Mouse (Mus musculus) small intestine, adult 2 months (tissue): ENCODE data around the gene Ribc2.

Experiments used
- CTCF ChIP-seq: fragments of 200-500 bp; IDR thresholded peaks from 2 replicates; pipeline ENCODE4 v1.5.1; 2012; ENCODE audit warnings: low read depth, mild to moderate bottlenecking, control low read depth, inconsistent platforms, low read length, moderate library complexity, mixed read lengths; ENCODE audit not compliant: insufficient replicate concordance, insufficient read length; ENCODE audit errors: extremely low read depth
- POLR2A ChIP-seq: fragments of 200-500 bp; IDR thresholded peaks from 2 replicates; pipeline ENCODE4 v1.6.1; 2012; ENCODE audit warnings: low read depth, mild to moderate bottlenecking, control low read depth, inconsistent platforms, low read length, moderate library complexity

GRCm38 (mm10) chr15:85154091-85154490 lies 22.2 kb downstream of the Ribc2 start:
- TF ChIP-seq CTCF (no peak), POLR2A (no peak)
